Comparison of ENCODE assay signal across 15 mouse cellular contexts in the genomic region with DNA sequence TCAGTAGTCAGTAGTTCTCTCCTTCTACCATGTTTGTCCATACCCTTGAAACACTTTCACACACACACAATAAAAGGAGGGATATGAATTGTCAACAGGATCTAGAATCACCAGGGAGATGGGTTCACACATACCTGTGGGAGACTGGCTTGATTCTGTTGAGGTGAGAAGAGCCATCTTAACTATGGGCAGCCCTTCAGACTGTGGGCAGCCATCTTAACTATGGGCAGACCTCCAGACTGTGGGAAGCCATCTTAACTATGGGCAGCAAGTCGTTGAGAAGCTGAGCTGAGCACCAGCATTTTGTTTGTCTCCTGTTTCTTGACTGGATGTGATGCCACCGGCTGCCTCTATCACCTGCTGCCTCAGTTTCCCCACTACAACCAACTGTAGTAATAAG. TPM values are rescaled to one million over a fixed set of nuclear protein-coding genes. Genes with fewer than 3 reads are reported as not detected.
DNase-seq lines count a peak whose midpoint lies in the region; ATAC-seq and TF ChIP-seq lines count a peak whose summit lies in the region.
"Had no signal": no experiment of that assay in that cellular context is flagged by ENCODE, and none has a peak within 500 bp of the region (broad histone marks: within the 10 kb centered on the region; RNA-seq: fewer than 3 reads in every experiment).

No protein-coding gene starts in this region.

- in situ Hi-C loops in ES-E14 (cut with MboI; ENCODE audit: low sequenced_read_pairs in 2 of 2, unreplicated experiment in 2 of 2), result loop anchor here in 1 of 2 experiments (25.0 kb wide), 1 partner anchor 166 kb away; a partner anchor contains a TSS

- no peak overlapping the region for H3K9ac ChIP-seq in hindbrain, postnatal 0 days (replicated peaks; ENCODE audit: low read length)
- no peak overlapping the region for H3K9ac ChIP-seq in hindbrain, embryonic 11.5 days (ENCODE audit: low read depth, low read length)
- H3K9ac ChIP-seq in ES-E14 (ENCODE audit: insufficient read depth, low read depth, low read length, poor library complexity, severe bottlenecking), result no peak overlapping the region
- no peak overlapping the region for H3K9ac ChIP-seq in midbrain, embryonic 14.5 days (replicated peaks; ENCODE audit: low read length)
- H3K9ac ChIP-seq in heart, embryonic 12.5 days, result no peak overlapping the region
- H3K9ac ChIP-seq: liver, embryonic 13.5 days had no signal

- H3K27me3 ChIP-seq in hindbrain, postnatal 0 days (ENCODE audit: insufficient read depth, low read length), result no peaks in the 10 kb centered on the region
- no peaks in the 10 kb centered on the region for H3K27me3 ChIP-seq in hindbrain, embryonic 11.5 days (ENCODE audit: control insufficient read depth, insufficient read depth, low read length)
- no peaks in the 10 kb centered on the region; the same call in 1 of the 2 replicates for H3K27me3 ChIP-seq in midbrain, embryonic 14.5 days (ENCODE audit: control insufficient read depth, insufficient read depth, low read length)
- peaks cover 76% of the 10 kb centered on the region for H3K27me3 ChIP-seq in heart, embryonic 12.5 days (replicated peaks)
- H3K27me3 ChIP-seq in cerebellum, adult 2 months (ENCODE audit: control insufficient read depth, insufficient read depth, low read length), result no peaks in the 10 kb centered on the region

- TF ChIP-seq POLR2A in cerebellum, adult 2 months (IDR thresholded peaks at IDR 0.05; ENCODE audit: borderline replicate concordance, insufficient read depth, low read length), result no peak
- no peak for TF ChIP-seq POLR2A in lung, adult 2 months (IDR thresholded peaks at IDR 0.05; ENCODE audit: borderline replicate concordance, extremely low read depth, low read depth, low read length)

- no peak overlapping the region for H3K4me3 ChIP-seq in hindbrain, postnatal 0 days (ENCODE audit: low read length)
- H3K4me3 ChIP-seq in hindbrain, embryonic 11.5 days (ENCODE audit: low read depth, low read length), result no peak overlapping the region
- no peak overlapping the region for H3K4me3 ChIP-seq in ES-E14 (ENCODE audit: insufficient read depth in 1 of 2, low read depth in 1 of 2, low read length in 2 of 2, poor library complexity in 1 of 2, severe bottlenecking in 1 of 2)
- H3K4me3 ChIP-seq in midbrain, embryonic 14.5 days (replicated peaks; ENCODE audit: low read depth, low read length), result no peak overlapping the region
- no peak overlapping the region for H3K4me3 ChIP-seq in heart, embryonic 12.5 days
- no peak overlapping the region for H3K4me3 ChIP-seq in cerebellum, adult 2 months (replicated peaks; ENCODE audit: insufficient read depth, low read depth, low read length)
- no peak overlapping the region for H3K4me3 ChIP-seq in lung, adult 2 months (replicated peaks; ENCODE audit: extremely low read depth, low read depth, low read length)
- H3K4me3 ChIP-seq: liver, embryonic 13.5 days had no signal

- peak; percentile 74 for DNase-seq in hindbrain, postnatal 0 days (ENCODE audit: low spot score)
- no peak for DNase-seq in hindbrain, embryonic 11.5 days (ENCODE audit: low spot score)
- DNase-seq in CD4-positive helper T cell, adult 2 months (ENCODE audit: low read depth, low spot score), result peak; percentile 25
- no peak for DNase-seq in ES-E14 (ENCODE audit: low read depth, low spot score)
- peak; percentile 66 for DNase-seq in midbrain, embryonic 14.5 days
- no peak for DNase-seq in cerebellum, adult 2 months
- no peak for DNase-seq in lung, adult 2 months
- DNase-seq: gastrocnemius, postnatal 10 days; heart, postnatal 36 days; kidney, postnatal 10 days; liver, embryonic 13.5 days had no signal

- H3K4me2 ChIP-seq in hindbrain, postnatal 0 days (ENCODE audit: low read depth, low read length), result no peak overlapping the region
- H3K4me2 ChIP-seq in hindbrain, embryonic 11.5 days (replicated peaks; ENCODE audit: low read depth, low read length), result no peak overlapping the region
- H3K4me2 ChIP-seq in midbrain, embryonic 14.5 days (ENCODE audit: low read length), result no peak overlapping the region
- no peak overlapping the region for H3K4me2 ChIP-seq in heart, embryonic 12.5 days
- H3K4me2 ChIP-seq: liver, embryonic 13.5 days had no signal

- no peaks in the 10 kb centered on the region for H3K9me3 ChIP-seq in hindbrain, postnatal 0 days (ENCODE audit: low read length)
- H3K9me3 ChIP-seq in hindbrain, embryonic 11.5 days (ENCODE audit: control insufficient read depth, low read length), result no peaks in the 10 kb centered on the region
- H3K9me3 ChIP-seq in ES-E14 (ENCODE audit: control insufficient read depth, insufficient read depth, low read depth, low read length), result no peaks in the 10 kb centered on the region
- no peaks in the 10 kb centered on the region for H3K9me3 ChIP-seq in midbrain, embryonic 14.5 days (ENCODE audit: control insufficient read depth, low read length)
- no peaks in the 10 kb centered on the region for H3K9me3 ChIP-seq in heart, embryonic 12.5 days (replicated peaks)
- H3K9me3 ChIP-seq: liver, embryonic 13.5 days had no signal

- H3K36me3 ChIP-seq in hindbrain, postnatal 0 days (ENCODE audit: insufficient read depth, low read length), result no peaks in the 10 kb centered on the region
- no peaks in the 10 kb centered on the region for H3K36me3 ChIP-seq in hindbrain, embryonic 11.5 days (ENCODE audit: control insufficient read depth, insufficient read depth, low read length)
- no peaks in the 10 kb centered on the region for H3K36me3 ChIP-seq in ES-E14 (ENCODE audit: control insufficient read depth, insufficient read depth, low read length, poor library complexity, severe bottlenecking)
- no peaks in the 10 kb centered on the region for H3K36me3 ChIP-seq in midbrain, embryonic 14.5 days (ENCODE audit: control insufficient read depth, insufficient read depth, low read length)
- no peaks in the 10 kb centered on the region for H3K36me3 ChIP-seq in heart, embryonic 12.5 days
- H3K36me3 ChIP-seq: liver, embryonic 13.5 days had no signal

- WGBS in hindbrain, postnatal 0 days, result 66% methylated on average over 2 of the region's 2 CpGs
- 80% methylated on average over 2 of the region's 2 CpGs for WGBS in hindbrain, embryonic 11.5 days
- WGBS in midbrain, embryonic 14.5 days, result 68% methylated on average over 2 of the region's 2 CpGs
- 64% methylated on average over 2 of the region's 2 CpGs for WGBS in heart, embryonic 12.5 days
- WGBS in cerebellum, adult 2 months, result 66% methylated on average over 2 of the region's 2 CpGs
- 68% methylated on average over 2 of the region's 2 CpGs for WGBS in lung, adult 2 months

- H3K4me1 ChIP-seq in hindbrain, postnatal 0 days (ENCODE audit: insufficient read depth, low read length), result no peaks in the 10 kb centered on the region
- no peaks in the 10 kb centered on the region for H3K4me1 ChIP-seq in hindbrain, embryonic 11.5 days (replicated peaks; ENCODE audit: control insufficient read depth, insufficient read depth, low read length)
- peaks cover 0 to 16% of the 10 kb centered on the region in 2 experiments; a peak in 2 of 4 replicates for H3K4me1 ChIP-seq in ES-E14 (ENCODE audit: control insufficient read depth in 2 of 2, insufficient read depth in 2 of 2, low read length in 2 of 2, poor library complexity in 1 of 2)
- H3K4me1 ChIP-seq in midbrain, embryonic 14.5 days (ENCODE audit: control insufficient read depth, insufficient read depth, low read length), result no peaks in the 10 kb centered on the region
- H3K4me1 ChIP-seq in heart, embryonic 12.5 days (replicated peaks), result no peaks in the 10 kb centered on the region
- H3K4me1 ChIP-seq in cerebellum, adult 2 months (ENCODE audit: control insufficient read depth, insufficient read depth, low read length), result no peaks in the 10 kb centered on the region
- H3K4me1 ChIP-seq in lung, adult 2 months (ENCODE audit: control insufficient read depth, insufficient read depth, low read length), result no peaks in the 10 kb centered on the region
- H3K4me1 ChIP-seq: liver, embryonic 13.5 days had no signal

- ATAC-seq in hindbrain, postnatal 0 days, result peak; percentile 64
- ATAC-seq in hindbrain, embryonic 11.5 days (ENCODE audit: low FRiP score), result no peak
- ATAC-seq in midbrain, embryonic 14.5 days (ENCODE audit: low FRiP score, low TSS enrichment), result no peak
- no peak for ATAC-seq in heart, embryonic 12.5 days (ENCODE audit: insufficient number of reproducible peaks, low FRiP score)

- no peak for TF ChIP-seq CTCF in hindbrain, postnatal 0 days (IDR thresholded peaks at IDR 0.05; ENCODE audit: low read depth)
- no peak for TF ChIP-seq CTCF in cerebellum, adult 2 months (IDR thresholded peaks at IDR 0.05; ENCODE audit: borderline replicate concordance, insufficient read depth, low read depth, low read length)
- TF ChIP-seq CTCF in lung, adult 2 months (IDR thresholded peaks at IDR 0.05; ENCODE audit: insufficient read depth, low read length), result no peak

- no peak overlapping the region for H3K27ac ChIP-seq in hindbrain, postnatal 0 days
- H3K27ac ChIP-seq in hindbrain, embryonic 11.5 days (ENCODE audit: low read depth, low read length), result no peak overlapping the region
- no peak overlapping the region for H3K27ac ChIP-seq in ES-E14 (ENCODE audit: insufficient read depth, low read depth, low read length, poor library complexity, severe bottlenecking)
- H3K27ac ChIP-seq in midbrain, embryonic 14.5 days (replicated peaks; ENCODE audit: low read depth, low read length), result no peak overlapping the region
- no peak overlapping the region for H3K27ac ChIP-seq in heart, embryonic 12.5 days (ENCODE audit: poor library complexity, severe bottlenecking)
- H3K27ac ChIP-seq in cerebellum, adult 2 months (ENCODE audit: insufficient read depth, low read length), result no peak overlapping the region
- H3K27ac ChIP-seq: liver, embryonic 13.5 days; stomach, postnatal 0 days had no signal

RNA-seq across cellular contexts. Expression of a gene that starts 10.1 kb away (rescaled TPM):
- total RNA-seq in hindbrain, postnatal 0 days (2014; rRNA removed), result not detected in 2 replicates
- polyA plus RNA-seq in hindbrain, postnatal 0 days (2015; fragmentation: Nextera tagmentation; extraction: Ambion mirVana), result not detected in 2 replicates
- not detected in 2 replicates for polyA plus RNA-seq in hindbrain, embryonic 11.5 days (2014; fragmentation: Nextera tagmentation; extraction: Ambion mirVana)
- 1.4 TPM in 1 of 2 replicates, not detected in the other for total RNA-seq in ES-E14 (2012; rRNA removed)
- 1.8 TPM in 1 of 2 replicates, not detected in the other for polyA plus RNA-seq in midbrain, embryonic 14.5 days (2014; fragmentation: Nextera tagmentation; extraction: Ambion mirVana)
- polyA plus RNA-seq in heart, embryonic 12.5 days (2016; fragmentation: Nextera tagmentation; extraction: Ambion mirVana), result not detected in 2 replicates
- not detected in 2 replicates for polyA plus RNA-seq in cerebellum, adult 2 months (2012; rRNA removed)
- not detected in 2 replicates for polyA plus RNA-seq in lung, adult 2 months (2012; rRNA removed)
- total RNA-seq: gastrocnemius, postnatal 10 days; heart, postnatal 36 days; left cerebral cortex, adult 18-20 months had no signal
- polyA plus RNA-seq: liver, embryonic 13.5 days; neural tube, embryonic 14.5 days; stomach, postnatal 0 days had no signal

RNA-seq across cellular contexts. Expression of a gene that starts 14.1 kb away (rescaled TPM):
- total RNA-seq in hindbrain, postnatal 0 days (2014; rRNA removed), result not detected in 2 replicates
- polyA plus RNA-seq in hindbrain, postnatal 0 days (2015; fragmentation: Nextera tagmentation; extraction: Ambion mirVana), result 0.13 TPM in 1 of 2 replicates, not detected in the other
- not detected in 2 replicates for polyA plus RNA-seq in hindbrain, embryonic 11.5 days (2014; fragmentation: Nextera tagmentation; extraction: Ambion mirVana)
- 0.18 and 0.58 TPM in 2 replicates for total RNA-seq in ES-E14 (2012; rRNA removed)
- polyA plus RNA-seq in midbrain, embryonic 14.5 days (2014; fragmentation: Nextera tagmentation; extraction: Ambion mirVana), result not detected in 2 replicates
- polyA plus RNA-seq in heart, embryonic 12.5 days (2016; fragmentation: Nextera tagmentation; extraction: Ambion mirVana), result not detected in 2 replicates
- not detected in 2 replicates for polyA plus RNA-seq in cerebellum, adult 2 months (2012; rRNA removed)
- polyA plus RNA-seq in lung, adult 2 months (2012; rRNA removed), result not detected in 2 replicates
- total RNA-seq: gastrocnemius, postnatal 10 days; heart, postnatal 36 days; left cerebral cortex, adult 18-20 months had no signal
- polyA plus RNA-seq: liver, embryonic 13.5 days; neural tube, embryonic 14.5 days; stomach, postnatal 0 days had no signal

RNA-seq across cellular contexts. Expression of a gene that starts 24.8 kb away (rescaled TPM):
- 340 and 409 TPM in 2 replicates for total RNA-seq in hindbrain, postnatal 0 days (2014; rRNA removed)
- polyA plus RNA-seq in hindbrain, postnatal 0 days (2015; fragmentation: Nextera tagmentation; extraction: Ambion mirVana), result 239 TPM in 2 replicates
- 97.1 and 113 TPM in 2 replicates for polyA plus RNA-seq in hindbrain, embryonic 11.5 days (2014; fragmentation: Nextera tagmentation; extraction: Ambion mirVana)
- 127 and 194 TPM in 2 replicates for total RNA-seq in ES-E14 (2012; rRNA removed)
- 199 and 211 TPM in 2 replicates for polyA plus RNA-seq in midbrain, embryonic 14.5 days (2014; fragmentation: Nextera tagmentation; extraction: Ambion mirVana)
- 99.8 and 109 TPM in 2 replicates for polyA plus RNA-seq in heart, embryonic 12.5 days (2016; fragmentation: Nextera tagmentation; extraction: Ambion mirVana)
- 98.8 and 111 TPM in 2 replicates for polyA plus RNA-seq in cerebellum, adult 2 months (2012; rRNA removed)
- 60.0 and 63.7 TPM in 2 replicates for polyA plus RNA-seq in lung, adult 2 months (2012; rRNA removed)

RNA-seq across cellular contexts. Expression of a gene that starts 24.8 kb away (rescaled TPM):
- total RNA-seq in hindbrain, postnatal 0 days (2014; rRNA removed), result 1.2 TPM in 1 of 2 replicates, not detected in the other
- 1.6 TPM in 2 replicates for polyA plus RNA-seq in hindbrain, postnatal 0 days (2015; fragmentation: Nextera tagmentation; extraction: Ambion mirVana)
- polyA plus RNA-seq in hindbrain, embryonic 11.5 days (2014; fragmentation: Nextera tagmentation; extraction: Ambion mirVana), result 0.81 and 1.4 TPM in 2 replicates
- 0.42 and 0.58 TPM in 2 replicates for total RNA-seq in ES-E14 (2012; rRNA removed)
- 1.3 and 1.8 TPM in 2 replicates for polyA plus RNA-seq in midbrain, embryonic 14.5 days (2014; fragmentation: Nextera tagmentation; extraction: Ambion mirVana)
- 1.2 and 1.6 TPM in 2 replicates for polyA plus RNA-seq in heart, embryonic 12.5 days (2016; fragmentation: Nextera tagmentation; extraction: Ambion mirVana)
- polyA plus RNA-seq in cerebellum, adult 2 months (2012; rRNA removed), result 2.2 and 2.9 TPM in 2 replicates
- 0.85 and 1.1 TPM in 2 replicates for polyA plus RNA-seq in lung, adult 2 months (2012; rRNA removed)

RNA-seq across cellular contexts. Expression of a gene that starts 35.3 kb away (rescaled TPM):
- total RNA-seq in hindbrain, postnatal 0 days (2014; rRNA removed), result not detected in 2 replicates
- not detected in 2 replicates for polyA plus RNA-seq in hindbrain, postnatal 0 days (2015; fragmentation: Nextera tagmentation; extraction: Ambion mirVana)
- polyA plus RNA-seq in hindbrain, embryonic 11.5 days (2014; fragmentation: Nextera tagmentation; extraction: Ambion mirVana), result not detected in 2 replicates
- total RNA-seq in ES-E14 (2012; rRNA removed), result not detected in 2 replicates
- polyA plus RNA-seq in midbrain, embryonic 14.5 days (2014; fragmentation: Nextera tagmentation; extraction: Ambion mirVana), result not detected in 2 replicates
- not detected in 2 replicates for polyA plus RNA-seq in heart, embryonic 12.5 days (2016; fragmentation: Nextera tagmentation; extraction: Ambion mirVana)
- not detected in 2 replicates for polyA plus RNA-seq in cerebellum, adult 2 months (2012; rRNA removed)
- polyA plus RNA-seq in lung, adult 2 months (2012; rRNA removed), result not detected in 2 replicates
- total RNA-seq: gastrocnemius, postnatal 10 days; heart, postnatal 36 days; left cerebral cortex, adult 18-20 months had no signal
- polyA plus RNA-seq: liver, embryonic 13.5 days; neural tube, embryonic 14.5 days; stomach, postnatal 0 days had no signal

Comparison
In these comparisons a context has a peak if more than half of its experiments do, and no peak if none do; other contexts are left out.
1. DNase-seq: peak in hindbrain, postnatal 0 days (single experiment), CD4-positive helper T cell, adult 2 months (single experiment) and midbrain, embryonic 14.5 days (single experiment); none in hindbrain, embryonic 11.5 days (single experiment), ES-E14 (single experiment), cerebellum, adult 2 months (0 of 2) and lung, adult 2 months (single experiment).